In genomic region chr11:94929599-94929998, GRCm38 (mm10) we compare ENCODE assay signal across 11 mouse cellular contexts. TPM values are rescaled to one million over a fixed set of nuclear protein-coding genes. Genes with fewer than 3 reads are reported as not detected.
DNase-seq lines count a peak whose midpoint lies in the region; ATAC-seq and TF ChIP-seq lines count a peak whose summit lies in the region.
"Had no signal": no experiment of that assay in that cellular context is flagged by ENCODE, and none has a peak within 500 bp of the region (broad histone marks: within the 10 kb centered on the region; RNA-seq: fewer than 3 reads in every experiment).

No protein-coding gene starts in this region.

- TF ChIP-seq EP300 in stomach, postnatal 0 days (optimal IDR thresholded peaks at IDR 0.05), result no peak

- peak overlapping the region; percentile 46 for H3K9ac ChIP-seq in intestine, embryonic 16.5 days (ENCODE audit: low read depth, low read length)
- H3K9ac ChIP-seq in stomach, postnatal 0 days (ENCODE audit: low read length), result no peak overlapping the region

- no peak for DNase-seq in heart, embryonic 10.5 days (ENCODE audit: low spot score)
- no peak for DNase-seq in heart, adult 9 months (ENCODE audit: low spot score in 2 of 2)
- DNase-seq in lung, postnatal 10 days, result peak; percentile 50
- DNase-seq in lung, adult 18-20 months, result no peak
- no peak for DNase-seq in stomach, postnatal 0 days (ENCODE audit: low spot score)
- DNase-seq in testis, postnatal 10 days (ENCODE audit: low spot score), result no peak
- DNase-seq in thymus, postnatal 10 days (ENCODE audit: low spot score in 2 of 2), result no peak
- DNase-seq: thymus, adult 18-20 months had no signal

- no peak for TF ChIP-seq CTCF in stomach, postnatal 0 days (IDR thresholded peaks at IDR 0.05; ENCODE audit: low read depth)

- H3K4me2 ChIP-seq in intestine, embryonic 16.5 days (ENCODE audit: low read depth, low read length), result no peak overlapping the region
- H3K4me2 ChIP-seq in stomach, postnatal 0 days (replicated peaks; ENCODE audit: low read depth), result 0 out of 2 replicates have a peak overlapping the region, but pooled peaks have one; percentile 36

- no peak overlapping the region for H3K4me3 ChIP-seq in heart, embryonic 10.5 days
- no peak overlapping the region for H3K4me3 ChIP-seq in intestine, embryonic 16.5 days (ENCODE audit: low read length)
- no peak overlapping the region for H3K4me3 ChIP-seq in stomach, postnatal 0 days (ENCODE audit: low read depth, low read length)

- H3K9me3 ChIP-seq in heart, embryonic 10.5 days, result no peaks in the 10 kb centered on the region
- no peaks in the 10 kb centered on the region for H3K9me3 ChIP-seq in intestine, embryonic 16.5 days (ENCODE audit: control insufficient read depth, low read length)
- no peaks in the 10 kb centered on the region for H3K9me3 ChIP-seq in stomach, postnatal 0 days (ENCODE audit: control insufficient read depth, low read length)

- peaks cover 31% of the 10 kb centered on the region for H3K27me3 ChIP-seq in heart, embryonic 10.5 days (ENCODE audit: insufficient read depth, poor library complexity, severe bottlenecking)
- no peaks in the 10 kb centered on the region; the same call in 1 of the 2 replicates for H3K27me3 ChIP-seq in intestine, embryonic 16.5 days (replicated peaks; ENCODE audit: control insufficient read depth, insufficient read depth, low read length)
- H3K27me3 ChIP-seq in stomach, postnatal 0 days (ENCODE audit: control insufficient read depth, insufficient read depth, low read length), result no peaks in the 10 kb centered on the region

- WGBS in heart, embryonic 10.5 days, result 27% methylated on average over 9 of the region's 9 CpGs
- 41% methylated on average over 9 of the region's 9 CpGs for WGBS in intestine, embryonic 16.5 days
- WGBS in stomach, postnatal 0 days, result 34% methylated on average over 9 of the region's 9 CpGs

- ATAC-seq in intestine, embryonic 16.5 days, result no peak
- no peak for ATAC-seq in stomach, postnatal 0 days (ENCODE audit: low FRiP score, low TSS enrichment)

- peak overlapping the region; percentile 89 for H3K27ac ChIP-seq in heart, embryonic 10.5 days
- H3K27ac ChIP-seq in intestine, embryonic 16.5 days (ENCODE audit: low read length), result peak overlapping the region; percentile 96
- peak overlapping the region; percentile 95 for H3K27ac ChIP-seq in stomach, postnatal 0 days (replicated peaks)

- H3K36me3 ChIP-seq in heart, embryonic 10.5 days, result no peaks in the 10 kb centered on the region
- no peaks in the 10 kb centered on the region for H3K36me3 ChIP-seq in intestine, embryonic 16.5 days (ENCODE audit: control insufficient read depth, insufficient read depth, low read length)
- H3K36me3 ChIP-seq in stomach, postnatal 0 days (ENCODE audit: control insufficient read depth, insufficient read depth, low read length), result no peaks in the 10 kb centered on the region

- H3K4me1 ChIP-seq in heart, embryonic 10.5 days, result peaks cover 66% of the 10 kb centered on the region
- H3K4me1 ChIP-seq in intestine, embryonic 16.5 days (ENCODE audit: control insufficient read depth, insufficient read depth, low read length), result peaks cover 46% of the 10 kb centered on the region
- H3K4me1 ChIP-seq in stomach, postnatal 0 days (replicated peaks; ENCODE audit: control insufficient read depth, insufficient read depth), result peaks cover 11% of the 10 kb centered on the region

RNA-seq across cellular contexts. Expression of gene Col1a1, which starts 6.4 kb away (rescaled TPM):
- 146 and 311 TPM in 2 replicates for polyA plus RNA-seq in heart, embryonic 10.5 days (2016; fragmentation: Nextera tagmentation; extraction: Ambion mirVana)
- polyA plus RNA-seq in intestine, embryonic 16.5 days (2015; fragmentation: Nextera tagmentation; extraction: Ambion mirVana), result 890 and 1,013 TPM in 2 replicates
- polyA plus RNA-seq in stomach, postnatal 0 days (2015; fragmentation: Nextera tagmentation; extraction: Ambion mirVana), result 816 and 869 TPM in 2 replicates

RNA-seq across cellular contexts. Expression of gene Hils1, which starts 37.8 kb away (rescaled TPM):
- polyA plus RNA-seq in heart, embryonic 10.5 days (2016; fragmentation: Nextera tagmentation; extraction: Ambion mirVana), result 0.22 TPM in 1 of 2 replicates, not detected in the other
- not detected in 2 replicates for polyA plus RNA-seq in intestine, embryonic 16.5 days (2015; fragmentation: Nextera tagmentation; extraction: Ambion mirVana)
- not detected in 2 replicates for polyA plus RNA-seq in stomach, postnatal 0 days (2015; fragmentation: Nextera tagmentation; extraction: Ambion mirVana)
- polyA plus RNA-seq: brain, embryonic 14.5 days; cortical plate, adult 2 months had no signal

RNA-seq across cellular contexts. Expression of gene Sgca, which starts 46.5 kb away (rescaled TPM):
- 12.5 and 25.8 TPM in 2 replicates for polyA plus RNA-seq in heart, embryonic 10.5 days (2016; fragmentation: Nextera tagmentation; extraction: Ambion mirVana)
- 0.26 and 0.36 TPM in 2 replicates for polyA plus RNA-seq in intestine, embryonic 16.5 days (2015; fragmentation: Nextera tagmentation; extraction: Ambion mirVana)
- polyA plus RNA-seq in stomach, postnatal 0 days (2015; fragmentation: Nextera tagmentation; extraction: Ambion mirVana), result 0.47 and 0.80 TPM in 2 replicates
